In the genomic region with DNA sequence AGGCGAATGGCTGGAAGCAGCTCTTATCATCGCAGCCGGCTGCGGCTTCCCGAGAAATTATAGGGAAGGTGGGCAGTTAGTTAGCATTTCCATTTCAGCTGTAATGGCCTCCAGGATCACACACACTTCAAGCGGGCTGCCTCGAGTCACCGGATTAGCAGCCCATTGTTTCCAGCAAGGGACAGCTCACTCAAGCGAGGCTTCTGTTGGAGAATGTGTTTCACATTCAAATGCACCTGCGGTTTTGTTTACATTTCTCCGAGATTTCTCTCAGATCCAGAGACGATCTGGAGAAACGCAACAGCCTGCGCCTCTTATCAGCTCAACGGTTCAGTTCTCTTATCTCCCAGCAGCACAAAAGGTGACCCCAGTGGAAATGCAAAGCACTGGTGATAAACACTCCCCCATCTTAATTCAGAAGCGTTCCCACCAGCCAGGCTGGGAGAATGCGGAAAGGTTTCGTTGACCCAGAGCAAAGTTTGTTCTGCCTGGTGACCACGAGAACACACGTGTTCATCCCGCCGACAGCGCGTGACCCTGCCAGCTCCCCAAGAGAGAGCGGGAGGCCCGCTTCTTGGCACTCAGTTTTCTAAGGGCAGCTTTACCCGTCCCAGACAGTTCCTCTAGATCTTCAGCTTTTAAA, we compare ENCODE assay signal across 9 mouse cellular contexts. TPM values are rescaled to one million over a fixed set of nuclear protein-coding genes. Genes with fewer than 3 reads are reported as not detected.
DNase-seq lines count a peak whose midpoint lies in the region; ATAC-seq and TF ChIP-seq lines count a peak whose summit lies in the region.
"Had no signal": no experiment of that assay in that cellular context is flagged by ENCODE, and none has a peak within 500 bp of the region (broad histone marks: within the 10 kb centered on the region; RNA-seq: fewer than 3 reads in every experiment).

No protein-coding gene starts in this region.

- peak; percentile 41 for DNase-seq in lung, embryonic 14.5 days
- no peak for DNase-seq in lung, postnatal 4 days
- peak; percentile 54 for DNase-seq in embryo, embryonic 10 days (ENCODE audit: low spot score)
- DNase-seq in heart, postnatal 4 days: peak; percentile 32
- peak; percentile 70 to 81 for DNase-seq in kidney, postnatal 4 days
- no peak for DNase-seq in thymus, postnatal 36 days
- DNase-seq in gastrocnemius, postnatal 10 days: no peak

- no peak for TF ChIP-seq CTCF in lung, embryonic 14.5 days (IDR thresholded peaks at IDR 0.05; ENCODE audit: low read depth)

- peaks cover 8% of the 10 kb centered on the region; the same call in 1 of the 2 replicates for H3K4me1 ChIP-seq in lung, embryonic 14.5 days (ENCODE audit: insufficient read depth)
- peaks cover 9% of the 10 kb centered on the region; the same call in 1 of the 2 replicates for H3K4me1 ChIP-seq in midbrain, embryonic 13.5 days (replicated peaks)

- peak overlapping the region; percentile 25; the same call in 1 of the 2 replicates for H3K9ac ChIP-seq in lung, embryonic 14.5 days
- H3K9ac ChIP-seq in midbrain, embryonic 13.5 days (replicated peaks): peak overlapping the region; percentile 56

- no peaks in the 10 kb centered on the region for H3K27me3 ChIP-seq in lung, embryonic 14.5 days (ENCODE audit: insufficient read depth, low read length)
- H3K27me3 ChIP-seq in midbrain, embryonic 13.5 days: peaks cover 5% of the 10 kb centered on the region; the same call in 1 of the 2 replicates
- H3K27me3 ChIP-seq: megakaryocyte, embryonic 14.5 days had no signal

- peak; percentile 38; the same call in 1 of the 2 replicates for ATAC-seq in lung, embryonic 14.5 days (ENCODE audit: insufficient read depth)
- ATAC-seq in midbrain, embryonic 13.5 days: peak; percentile 83

- H3K36me3 ChIP-seq in lung, embryonic 14.5 days (ENCODE audit: insufficient read depth): no peaks in the 10 kb centered on the region
- H3K36me3 ChIP-seq in midbrain, embryonic 13.5 days: no peaks in the 10 kb centered on the region

- no peak overlapping the region for H3K27ac ChIP-seq in lung, embryonic 14.5 days (ENCODE audit: low read depth)
- peak overlapping the region; percentile 64 for H3K27ac ChIP-seq in midbrain, embryonic 13.5 days

- H3K9me3 ChIP-seq in lung, embryonic 14.5 days (ENCODE audit: low read depth, low read length): no peaks in the 10 kb centered on the region; the same call in 1 of the 2 replicates
- no peaks in the 10 kb centered on the region for H3K9me3 ChIP-seq in midbrain, embryonic 13.5 days
- H3K9me3 ChIP-seq: megakaryocyte, embryonic 14.5 days had no signal

- peak overlapping the region; percentile 58 for H3K4me2 ChIP-seq in lung, embryonic 14.5 days
- H3K4me2 ChIP-seq in midbrain, embryonic 13.5 days (replicated peaks): peak overlapping the region; percentile 71

- peak overlapping the region; percentile 26 for H3K4me3 ChIP-seq in lung, embryonic 14.5 days (ENCODE audit: low read depth, low read length)
- H3K4me3 ChIP-seq in midbrain, embryonic 13.5 days (replicated peaks): peak overlapping the region; percentile 41
- H3K4me3 ChIP-seq: megakaryocyte, embryonic 14.5 days had no signal

- 5% methylated on average over 27 of the region's 27 CpGs for WGBS in lung, embryonic 14.5 days
- WGBS in midbrain, embryonic 13.5 days: under 1% methylated on average over 27 of the region's 27 CpGs

RNA-seq across cellular contexts. Expression of a gene that starts 33.6 kb away (rescaled TPM):
- 1.6 and 2.1 TPM in 2 replicates for polyA plus RNA-seq in lung, embryonic 14.5 days (2014; fragmentation: Nextera tagmentation; extraction: Ambion mirVana)
- 1 to 10 TPM; 5.5 to 7.1 TPM for total RNA-seq in heart, postnatal 4 days (2021)
- 0.06 and 0.07 TPM in 2 replicates for polyA plus RNA-seq in midbrain, embryonic 13.5 days (2015; fragmentation: Nextera tagmentation; extraction: Ambion mirVana)
- total RNA-seq in gastrocnemius, postnatal 10 days (2021): 1 to 10 TPM; 5.3 to 6.1 TPM

Comparison
In these comparisons a context has a peak if more than half of its experiments do, and no peak if none do; other contexts are left out.
1. DNase-seq: peak in lung, embryonic 14.5 days (single experiment), embryo, embryonic 10 days (single experiment), heart, postnatal 4 days (single experiment) and kidney, postnatal 4 days (2 of 2); none in lung, postnatal 4 days (0 of 2), thymus, postnatal 36 days (0 of 2) and gastrocnemius, postnatal 10 days (single experiment).